Mouse (Mus musculus) small intestine, adult 2 months (tissue): Measurements from ENCODE around the gene Mep1a. TPM values are rescaled to one million over a fixed set of nuclear protein-coding genes. Genes with fewer than 3 reads are reported as not detected.
"Not testable (repeated sequence)": the region's sequence is repeated elsewhere in the genome, so short reads cannot be mapped to it uniquely, and the experiment has no call there.

Experiments
- H3K27ac ChIP-seq: fragments of 200-500 bp; 2 replicates; pipeline ENCODE4 v1.5.1; 2012; ENCODE audit warnings: low read depth, low read length, control low read depth, inconsistent platforms; ENCODE audit not compliant: insufficient read depth
- H3K27me3 ChIP-seq: fragments of 200-500 bp; 2 replicates; pipeline ENCODE4 v1.6.1; 2012; ENCODE audit warnings: mild to moderate bottlenecking, moderate library complexity, low read length, inconsistent platforms; ENCODE audit not compliant: control insufficient read depth, insufficient read depth
- H3K36me3 ChIP-seq: fragments of 200-500 bp; 2 replicates; pipeline ENCODE4 v1.6.1; 2012; ENCODE audit warnings: mild to moderate bottlenecking, low read length, control low read depth, inconsistent platforms; ENCODE audit not compliant: control insufficient read depth, insufficient read depth
- H3K4me1 ChIP-seq: fragments of 200-500 bp; 2 replicates; pipeline ENCODE4 v1.6.1; 2012; ENCODE audit warnings: low read length, inconsistent platforms, mixed read lengths; ENCODE audit not compliant: control insufficient read depth, insufficient read depth, insufficient read length
- H3K4me3 ChIP-seq: fragments of 200-500 bp; 2 replicates; pipeline ENCODE4 v1.5.1; 2012; ENCODE audit warnings: low read depth, mild to moderate bottlenecking, control low read depth, inconsistent platforms, low read length, moderate library complexity
- CTCF ChIP-seq: fragments of 200-500 bp; IDR thresholded peaks from 2 replicates; pipeline ENCODE4 v1.5.1; 2012; ENCODE audit warnings: low read depth, mild to moderate bottlenecking, control low read depth, inconsistent platforms, low read length, moderate library complexity, mixed read lengths; ENCODE audit not compliant: insufficient replicate concordance, insufficient read length; ENCODE audit errors: extremely low read depth
- POLR2A ChIP-seq: fragments of 200-500 bp; IDR thresholded peaks from 2 replicates; pipeline ENCODE4 v1.6.1; 2012; ENCODE audit warnings: low read depth, mild to moderate bottlenecking, control low read depth, inconsistent platforms, low read length, moderate library complexity
- WGBS: fragments of 180-500 bp; shearing (Covaris S2); methylation state at CpG from one replicate; pipeline ENCODE4 v1.1.7; 2018; 5-methylcytosine and 5-hydroxymethylcytosine counted together
- polyA plus RNA-seq: library from polyadenylated mRNA; depleted of rRNA; stranded (reverse); fragments of >200 nt; gene quantifications from 2 replicates; pipeline ENCODE4 v1.2.3, GENCODE M21; 2012; rRNA removed

Gene Mep1a
- polyA plus RNA-seq = 3.2 and 131 TPM in 2 replicates

DNA sequence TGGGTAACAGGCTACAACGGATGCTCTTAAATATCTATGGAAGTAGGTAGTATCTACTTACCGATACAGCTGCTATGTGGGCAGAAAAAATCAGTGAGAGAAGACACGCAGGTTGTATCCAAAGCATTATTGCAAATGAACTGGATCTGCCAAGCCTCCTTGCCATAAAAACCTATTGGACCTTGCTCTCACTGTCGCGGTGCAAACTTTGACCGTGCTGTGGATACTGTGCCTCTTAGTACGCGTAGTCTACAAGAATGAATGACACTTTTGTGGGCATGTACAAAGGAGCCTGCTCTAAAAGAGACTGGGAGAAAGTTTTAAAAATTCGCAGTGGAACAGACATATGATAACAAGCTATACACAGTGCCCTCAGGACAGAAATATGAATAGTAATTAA, at the start of gene Mep1a:
Mep1a (minus strand) TSS at position 221 of the 400 bp plus-strand sequence.
- Histone ChIP-seq H3K4me1 (peaks cover 12% of the 10 kb centered on the region; the same call in 1 of the 2 replicates), H3K27me3 (no peaks in the 10 kb centered on the region), H3K27ac (peak within 1 kb of the TSS; percentile 75), H3K4me3 (no peak within 1 kb of the TSS), H3K36me3 (no peaks in the 10 kb centered on the region; the same call in 1 of the 2 replicates)
- WGBS = 35% methylated on average over 9 of the region's 9 CpGs
- TF ChIP-seq CTCF (no peak), POLR2A (no peak)

DNA sequence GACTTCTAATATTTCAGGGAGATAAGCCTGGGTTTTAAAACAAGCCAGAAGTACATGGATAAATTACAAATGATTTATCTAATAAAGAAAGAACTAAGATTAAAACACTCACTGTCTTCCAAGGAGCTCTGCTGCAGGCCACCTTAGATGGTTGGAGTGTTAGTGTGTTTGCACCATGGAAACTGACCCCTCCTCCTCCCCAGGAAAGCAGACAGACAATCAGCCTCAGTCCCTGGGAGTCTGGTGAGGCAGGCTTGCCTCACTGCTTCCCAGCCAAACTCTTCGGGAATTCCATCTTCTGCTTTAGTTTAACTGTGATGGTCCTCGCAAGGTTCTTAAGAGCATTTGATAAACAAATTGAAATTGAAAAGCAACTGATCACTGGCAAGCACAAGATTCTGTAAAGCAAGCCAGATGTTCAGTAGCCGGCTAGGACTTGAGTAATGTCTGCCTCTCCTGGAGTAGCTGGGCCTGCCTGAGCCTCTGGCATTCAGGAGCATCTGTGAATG, 48.6 kb upstream of the Mep1a start:
- H3K27me3 ChIP-seq = no peaks in the 10 kb centered on the region
- H3K4me3 ChIP-seq = no peak overlapping the region
- no peak overlapping the region for H3K27ac ChIP-seq
- no peak for TF ChIP-seq POLR2A
- no peak for TF ChIP-seq CTCF
- no peaks in the 10 kb centered on the region; the same call in 1 of the 2 replicates for H3K4me1 ChIP-seq
- H3K36me3 ChIP-seq = no peaks in the 10 kb centered on the region
- 74% methylated on average over 3 of the region's 3 CpGs for WGBS

DNA sequence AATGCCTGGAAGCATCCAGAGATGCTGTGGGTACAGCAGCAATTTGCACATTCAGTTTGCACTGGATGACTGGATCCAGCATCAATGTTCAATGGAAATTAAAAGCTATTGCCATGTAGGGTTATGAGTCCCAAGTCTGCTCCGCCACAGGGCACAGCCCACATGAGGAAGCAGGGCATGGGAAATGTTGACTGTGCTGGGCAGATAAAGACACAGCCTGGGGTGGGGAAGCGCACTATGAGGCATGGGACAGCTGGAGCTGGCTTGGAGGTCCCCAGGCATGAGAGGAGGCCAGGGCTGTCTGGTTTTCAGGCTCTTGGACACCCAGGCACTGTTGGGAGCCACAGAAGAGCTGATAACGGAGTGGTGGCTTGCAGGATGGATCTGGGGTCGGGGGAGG, 41.4 kb upstream of the Mep1a start:
- WGBS = 65% methylated on average over 4 of the region's 4 CpGs
- H3K36me3 ChIP-seq = no peaks in the 10 kb centered on the region
- no peak overlapping the region for H3K4me3 ChIP-seq
- H3K27ac ChIP-seq = no peak overlapping the region
- H3K4me1 ChIP-seq = no peaks in the 10 kb centered on the region; the same call in none of the 2 replicates
- no peaks in the 10 kb centered on the region for H3K27me3 ChIP-seq
- TF ChIP-seq CTCF = no peak
- TF ChIP-seq POLR2A = no peak

DNA sequence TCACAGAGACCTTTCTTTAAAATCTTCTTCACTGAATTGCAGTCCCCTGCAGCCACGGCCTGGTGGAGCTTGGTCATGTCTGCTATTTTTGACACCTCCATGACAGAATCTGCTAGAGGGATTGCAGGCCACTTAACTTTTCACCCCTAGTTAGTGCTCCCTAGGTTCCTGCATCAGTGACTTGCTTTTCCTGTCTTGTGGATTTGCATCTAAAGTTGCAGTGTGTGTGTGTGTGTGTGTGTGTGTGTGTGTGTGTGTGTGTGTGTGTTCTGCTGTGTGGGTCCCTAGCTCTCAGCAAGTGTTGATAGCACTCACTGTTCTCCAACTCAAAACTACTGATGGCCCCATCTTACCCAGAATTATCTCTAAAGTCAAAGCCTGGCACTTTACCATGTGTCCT, 40.9 kb upstream of the Mep1a start, which contains the start of gene Ankrd66:
Ankrd66 (minus strand) TSS at position 101 of the 400 bp plus-strand sequence.
- TF ChIP-seq CTCF (no peak), POLR2A (no peak)
- Histone ChIP-seq H3K4me3 (no peak within 1 kb of the TSS), H3K27ac (no peak within 1 kb of the TSS), H3K4me1 (no peaks in the 10 kb centered on the region; the same call in 1 of the 2 replicates), H3K27me3 (no peaks in the 10 kb centered on the region), H3K36me3 (no peaks in the 10 kb centered on the region)
- WGBS = 75% methylated on average over 1 of the region's 1 CpGs

DNA sequence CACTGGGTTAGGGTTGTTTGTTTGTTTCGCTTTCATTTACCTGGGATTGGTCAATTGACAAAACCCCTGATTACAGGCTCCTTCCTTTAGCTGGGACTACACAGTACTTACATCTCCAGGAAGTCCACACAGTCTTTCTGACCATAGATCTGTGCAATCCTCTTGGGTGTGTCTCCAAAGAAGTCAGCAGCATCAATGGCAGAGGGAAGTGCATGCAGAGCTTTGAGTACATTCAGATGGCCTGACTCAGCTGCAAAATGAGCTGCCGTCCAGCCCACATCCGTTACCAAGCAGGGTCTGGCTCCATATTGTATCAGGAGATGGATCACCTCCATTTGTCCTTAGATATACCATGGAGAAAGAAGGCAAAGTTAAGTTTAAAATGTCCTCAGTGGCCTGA, 36.2 kb upstream of the Mep1a start:
- Histone ChIP-seq H3K36me3 (no peaks in the 10 kb centered on the region), H3K4me3 (no peak overlapping the region), H3K27ac (no peak overlapping the region), H3K4me1 (no peaks in the 10 kb centered on the region; the same call in 1 of the 2 replicates), H3K27me3 (no peaks in the 10 kb centered on the region)
- 84% methylated on average over 3 of the region's 3 CpGs for WGBS
- TF ChIP-seq POLR2A = no peak
- TF ChIP-seq CTCF = no peak

DNA sequence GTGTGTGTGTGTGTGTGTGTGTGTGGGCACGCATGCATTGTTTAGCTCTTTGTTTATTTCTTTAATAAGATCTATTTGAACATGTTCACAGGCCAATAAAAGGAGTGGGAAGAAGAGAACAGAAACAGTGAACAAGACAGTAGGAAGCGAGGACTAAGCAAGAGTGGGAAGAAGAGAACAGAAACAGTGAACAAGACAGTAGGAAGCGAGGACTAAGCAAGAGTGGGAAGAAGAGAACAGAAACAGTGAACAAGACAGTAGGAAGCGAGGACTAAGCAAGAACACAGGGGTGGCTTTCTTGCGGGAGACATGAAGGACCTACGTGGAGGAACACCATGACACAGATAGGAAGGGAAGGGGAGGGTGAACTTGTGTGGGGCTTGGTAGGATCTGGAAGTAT, 34.2 kb upstream of the Mep1a start:
- not testable (repeated sequence) for H3K4me1 ChIP-seq, H3K27me3 ChIP-seq, H3K27ac ChIP-seq, H3K36me3 ChIP-seq, H3K4me3 ChIP-seq
- WGBS = 89% methylated on average over 6 of the region's 6 CpGs

DNA sequence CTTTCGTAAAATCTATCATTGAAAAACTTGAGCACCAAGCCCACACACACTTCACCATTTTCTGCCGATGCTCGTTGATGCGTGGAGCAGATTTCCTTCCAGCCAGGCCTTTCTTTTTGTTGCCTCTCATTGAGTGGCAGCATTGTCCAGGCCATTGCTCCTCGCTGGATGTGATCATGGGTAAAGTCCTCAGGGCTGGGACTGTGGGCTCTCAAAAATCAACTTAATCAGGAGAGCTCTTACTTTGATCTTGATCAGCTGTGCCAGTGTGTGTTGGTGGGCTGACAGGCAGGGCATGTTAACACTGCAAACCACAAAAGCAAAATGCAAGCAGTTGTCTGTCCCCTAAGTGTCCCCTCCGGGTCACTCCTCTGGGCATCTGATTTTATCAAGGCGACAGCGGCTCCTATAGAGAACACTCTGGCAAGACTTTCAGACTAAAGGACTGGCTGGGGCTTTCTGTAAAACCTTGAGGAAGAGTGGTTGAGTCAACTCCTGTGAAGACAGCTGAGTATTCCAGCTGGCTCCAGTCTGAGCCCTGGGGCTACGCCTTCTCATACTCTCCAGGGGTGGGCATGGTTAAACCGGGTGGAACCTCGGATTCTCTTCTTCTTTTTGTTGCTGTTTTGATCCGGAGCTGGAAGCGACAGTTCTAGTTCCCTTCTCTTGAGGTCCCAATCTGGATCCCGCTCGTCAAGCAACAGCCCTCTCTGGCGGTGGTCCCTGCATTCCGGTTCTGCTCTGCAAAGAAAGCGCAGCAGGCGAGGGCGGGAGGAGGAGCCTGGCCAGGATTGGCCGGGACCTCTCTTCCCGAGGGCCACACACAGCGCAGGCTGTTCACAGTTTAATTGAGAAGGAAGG, 32.0 kb upstream of the Mep1a start:
- Histone ChIP-seq H3K4me1 (no peaks in the 10 kb centered on the region; the same call in 1 of the 2 replicates), H3K36me3 (no peaks in the 10 kb centered on the region), H3K27ac (no peak overlapping the region), H3K27me3 (no peaks in the 10 kb centered on the region), H3K4me3 (peak overlapping the region; percentile 33)
- WGBS = 23% methylated on average over 23 of the region's 23 CpGs
- TF ChIP-seq CTCF = no peak
- no peak for TF ChIP-seq POLR2A
